Mouse (Mus musculus) neural tube, embryonic 12.5 days (tissue): ENCODE measurements around the gene Ttll5. TPM values are rescaled to one million over a fixed set of nuclear protein-coding genes. Genes with fewer than 3 reads are reported as not detected.

Source experiments
- ATAC-seq: fragments of 200-750 bp; cut with Nextera tagmentation; 2 replicates; pipeline ENCODE4 v1.8.0; 2017; ENCODE audit warnings: low read depth, mild to moderate bottlenecking, moderate TSS enrichment, moderate library complexity; ENCODE audit not compliant: low FRiP score
- H3K27ac ChIP-seq: fragments of 300-500 bp; sonication (generic); 2 replicates; pipeline ENCODE4 v1.5.1; 2016
- H3K27me3 ChIP-seq: fragments of 300-500 bp; sonication (generic); replicated peaks from 2 replicates; pipeline ENCODE4 v1.6.1; 2016; ENCODE audit warnings: mild to moderate bottlenecking
- H3K36me3 ChIP-seq: fragments of 300-500 bp; sonication (generic); 2 replicates; pipeline ENCODE4 v1.6.1; 2016; ENCODE audit warnings: mild to moderate bottlenecking
- H3K4me1 ChIP-seq: fragments of 300-500 bp; sonication (generic); 2 replicates; pipeline ENCODE4 v1.6.1; 2016
- H3K4me2 ChIP-seq: fragments of 300-500 bp; sonication (generic); replicated peaks from 2 replicates; pipeline ENCODE4 v1.6.1; 2016; ENCODE audit warnings: mild to moderate bottlenecking
- H3K4me3 ChIP-seq: fragments of 300-500 bp; sonication (generic); 2 replicates; pipeline ENCODE4 v1.5.1; 2016
- H3K9ac ChIP-seq: fragments of 300-500 bp; sonication (generic); 2 replicates; pipeline ENCODE4 v1.6.1; 2016; ENCODE audit warnings: mild to moderate bottlenecking
- H3K9me3 ChIP-seq: fragments of 300-500 bp; sonication (generic); 2 replicates; pipeline ENCODE4 v1.6.1; 2016; ENCODE audit warnings: mild to moderate bottlenecking
- WGBS: fragments of 180-500 bp; shearing (Covaris S2); methylation state at CpG from one replicate; pipeline ENCODE4 v1.1.7; 2016; 5-methylcytosine and 5-hydroxymethylcytosine counted together
- polyA plus RNA-seq: library from polyadenylated mRNA; unstranded; fragments of >200 nt; fragmentation: Nextera tagmentation; extraction: Ambion mirVana; gene quantifications from 2 replicates; pipeline ENCODE4 v1.2.1, GENCODE M21; 2016

Ttll5 gene
- polyA plus RNA-seq, 1 experiment from 2014 or later, result 12.7 TPM

GRCm38 (mm10) chr12:86047376-86047775 is 222.9 kb downstream of the Ttll5 start:
- H3K4me2 ChIP-seq, result no peak overlapping the region
- H3K4me1 ChIP-seq, result no peaks in the 10 kb centered on the region
- no peak overlapping the region for H3K4me3 ChIP-seq
- 85% methylated on average over 8 of the region's 8 CpGs for WGBS
- no peak for ATAC-seq
- no peaks in the 10 kb centered on the region for H3K27me3 ChIP-seq
- no peak overlapping the region for H3K27ac ChIP-seq
- H3K9ac ChIP-seq, result no peak overlapping the region
- peaks cover 8% of the 10 kb centered on the region; the same call in 1 of the 2 replicates for H3K9me3 ChIP-seq
- H3K36me3 ChIP-seq, result peaks cover 7% of the 10 kb centered on the region; the same call in 1 of the 2 replicates

- H3K9ac ChIP-seq, result no peak overlapping the region
- ATAC-seq, result no peak
- no peak overlapping the region for H3K4me2 ChIP-seq
- WGBS, result 70% methylated on average over 6 of the region's 6 CpGs
- H3K36me3 ChIP-seq, result no peaks in the 10 kb centered on the region
- H3K4me1 ChIP-seq, result no peaks in the 10 kb centered on the region
- H3K27ac ChIP-seq, result no peak overlapping the region
- no peaks in the 10 kb centered on the region for H3K27me3 ChIP-seq
- H3K4me3 ChIP-seq, result no peak overlapping the region
- no peaks in the 10 kb centered on the region for H3K9me3 ChIP-seq
Observed at GRCm38 (mm10) chr12:86049813-86050212, 225.4 kb downstream of the Ttll5 start.

- 92% methylated on average over 5 of the region's 5 CpGs for WGBS
- Histone ChIP-seq H3K36me3 (0 out of 2 replicates have a peak, but pooled peaks cover 4% of the 10 kb centered on the region), H3K4me3 (no peak overlapping the region), H3K27ac (no peak overlapping the region), H3K9me3 (no peaks in the 10 kb centered on the region), H3K9ac (no peak overlapping the region), H3K4me1 (no peaks in the 10 kb centered on the region), H3K27me3 (no peaks in the 10 kb centered on the region), H3K4me2 (no peak overlapping the region)
- no peak for ATAC-seq
Observed at GRCm38 (mm10) chr12:86051477-86051876, 227.0 kb downstream of the Ttll5 start.

- no peak for ATAC-seq
Observed at GRCm38 (mm10) chr12:86055306-86055705, 230.8 kb downstream of the Ttll5 start.

GRCm38 (mm10) chr12:86056976-86057375 is 232.5 kb downstream of the Ttll5 start:
- 88% methylated on average over 8 of the region's 8 CpGs for WGBS

More at GRCm38 (mm10) chr12:86055306-86055705, 230.8 kb downstream of the Ttll5 start:
- Histone ChIP-seq H3K4me1 (no peaks in the 10 kb centered on the region), H3K9ac (no peak overlapping the region), H3K9me3 (no peaks in the 10 kb centered on the region), H3K4me3 (no peak overlapping the region), H3K4me2 (no peak overlapping the region), H3K36me3 (0 out of 2 replicates have a peak, but pooled peaks cover 9% of the 10 kb centered on the region), H3K27ac (no peak overlapping the region), H3K27me3 (no peaks in the 10 kb centered on the region)
- 91% methylated on average over 2 of the region's 2 CpGs for WGBS

GRCm38 (mm10) chr12:86057516-86057915 is 233.1 kb downstream of the Ttll5 start:
- no peaks in the 10 kb centered on the region for H3K9me3 ChIP-seq
- ATAC-seq, result no peak
- H3K9ac ChIP-seq, result no peak overlapping the region
- peaks cover 14% of the 10 kb centered on the region; the same call in 1 of the 2 replicates for H3K36me3 ChIP-seq
- no peaks in the 10 kb centered on the region for H3K4me1 ChIP-seq
- no peak overlapping the region for H3K4me3 ChIP-seq
- no peak overlapping the region for H3K4me2 ChIP-seq
- WGBS, result 86% methylated on average over 8 of the region's 8 CpGs
- H3K27ac ChIP-seq, result no peak overlapping the region
- H3K27me3 ChIP-seq, result no peaks in the 10 kb centered on the region

More at GRCm38 (mm10) chr12:86056976-86057375, 232.5 kb downstream of the Ttll5 start:
- H3K36me3 ChIP-seq, result peaks cover 11% of the 10 kb centered on the region; the same call in 1 of the 2 replicates
- ATAC-seq, result no peak
- no peak overlapping the region for H3K4me3 ChIP-seq
- H3K9ac ChIP-seq, result no peak overlapping the region
- no peak overlapping the region for H3K27ac ChIP-seq
- H3K9me3 ChIP-seq, result no peaks in the 10 kb centered on the region
- H3K4me1 ChIP-seq, result no peaks in the 10 kb centered on the region
- H3K4me2 ChIP-seq, result no peak overlapping the region
- no peaks in the 10 kb centered on the region for H3K27me3 ChIP-seq

- ATAC-seq, result no peak
- 85% methylated on average over 6 of the region's 6 CpGs for WGBS
Observed at GRCm38 (mm10) chr12:86059341-86059740, 234.9 kb downstream of the Ttll5 start.

GRCm38 (mm10) chr12:86064796-86065195 is 240.3 kb downstream of the Ttll5 start:
- no peak for ATAC-seq
- no peak overlapping the region for H3K27ac ChIP-seq
- H3K9ac ChIP-seq, result no peak overlapping the region
- H3K4me3 ChIP-seq, result no peak overlapping the region
- H3K4me1 ChIP-seq, result no peaks in the 10 kb centered on the region
- H3K27me3 ChIP-seq, result no peaks in the 10 kb centered on the region
- H3K9me3 ChIP-seq, result no peaks in the 10 kb centered on the region
- H3K36me3 ChIP-seq, result peaks cover 5% of the 10 kb centered on the region; the same call in 1 of the 2 replicates
- no peak overlapping the region for H3K4me2 ChIP-seq

More at GRCm38 (mm10) chr12:86059341-86059740, 234.9 kb downstream of the Ttll5 start:
- H3K27me3 ChIP-seq, result no peaks in the 10 kb centered on the region
- H3K27ac ChIP-seq, result no peak overlapping the region
- H3K4me2 ChIP-seq, result no peak overlapping the region
- peaks cover 14% of the 10 kb centered on the region; the same call in 1 of the 2 replicates for H3K36me3 ChIP-seq
- H3K4me1 ChIP-seq, result no peaks in the 10 kb centered on the region
- no peaks in the 10 kb centered on the region for H3K9me3 ChIP-seq
- H3K4me3 ChIP-seq, result no peak overlapping the region
- H3K9ac ChIP-seq, result no peak overlapping the region

GRCm38 (mm10) chr12:86071432-86071831 is 247.0 kb downstream of the Ttll5 start:
- H3K27me3 ChIP-seq, result no peaks in the 10 kb centered on the region
- H3K9ac ChIP-seq, result no peak overlapping the region
- 0 out of 2 replicates have a peak, but pooled peaks cover 3% of the 10 kb centered on the region for H3K9me3 ChIP-seq
- ATAC-seq, result no peak
- H3K4me1 ChIP-seq, result peaks cover 9% of the 10 kb centered on the region
- H3K4me3 ChIP-seq, result no peak overlapping the region
- H3K27ac ChIP-seq, result no peak overlapping the region
- H3K36me3 ChIP-seq, result no peaks in the 10 kb centered on the region
- H3K4me2 ChIP-seq, result no peak overlapping the region
- 77% methylated on average over 6 of the region's 6 CpGs for WGBS

GRCm38 (mm10) chr12:86074681-86075080 is 250.2 kb downstream of the Ttll5 start:
- Histone ChIP-seq H3K4me1 (peaks cover 30% of the 10 kb centered on the region), H3K9ac (no peak overlapping the region), H3K27me3 (no peaks in the 10 kb centered on the region), H3K4me2 (no peak overlapping the region), H3K4me3 (no peak overlapping the region), H3K36me3 (no peaks in the 10 kb centered on the region), H3K9me3 (0 out of 2 replicates have a peak, but pooled peaks cover 3% of the 10 kb centered on the region), H3K27ac (no peak overlapping the region)
- ATAC-seq, result no peak
- WGBS, result 87% methylated on average over 12 of the region's 12 CpGs

GRCm38 (mm10) chr12:86075358-86075757 is 250.9 kb downstream of the Ttll5 start:
- 93% methylated on average over 7 of the region's 7 CpGs for WGBS
- Histone ChIP-seq H3K4me3 (no peak overlapping the region), H3K4me2 (peak overlapping the region; percentile 76; the same call in 1 of the 2 replicates), H3K9me3 (0 out of 2 replicates have a peak, but pooled peaks cover 3% of the 10 kb centered on the region), H3K9ac (no peak overlapping the region), H3K27ac (no peak overlapping the region), H3K36me3 (no peaks in the 10 kb centered on the region), H3K27me3 (no peaks in the 10 kb centered on the region), H3K4me1 (peaks cover 30% of the 10 kb centered on the region)
- no peak for ATAC-seq

GRCm38 (mm10) chr12:86076321-86076901 is 252.0 kb downstream of the Ttll5 start:
- WGBS, result 7% methylated on average over 13 of the region's 13 CpGs
- Histone ChIP-seq H3K36me3 (no peaks in the 10 kb centered on the region), H3K27ac (no peak overlapping the region), H3K4me3 (peak overlapping the region; percentile 9), H3K9me3 (0 out of 2 replicates have a peak, but pooled peaks cover 3% of the 10 kb centered on the region), H3K27me3 (no peaks in the 10 kb centered on the region), H3K4me1 (peaks cover 30% of the 10 kb centered on the region), H3K9ac (peak overlapping the region; percentile 0; the same call in 1 of the 2 replicates), H3K4me2 (peak overlapping the region; percentile 76)
- no peak for ATAC-seq

GRCm38 (mm10) chr12:86077322-86077721 is 252.9 kb downstream of the Ttll5 start:
- peak overlapping the region; percentile 43; the same call in 1 of the 2 replicates for H3K9ac ChIP-seq
- no peak overlapping the region for H3K27ac ChIP-seq
- 13% methylated on average over 8 of the region's 8 CpGs for WGBS
- no peak for ATAC-seq
- no peaks in the 10 kb centered on the region for H3K36me3 ChIP-seq
- no peaks in the 10 kb centered on the region for H3K27me3 ChIP-seq
- peak overlapping the region; percentile 9 for H3K4me3 ChIP-seq
- peak overlapping the region; percentile 76 for H3K4me2 ChIP-seq
- H3K4me1 ChIP-seq, result peaks cover 30% of the 10 kb centered on the region
- no peaks in the 10 kb centered on the region for H3K9me3 ChIP-seq
